Mouse (Mus musculus) stomach, postnatal 0 days (tissue): ENCODE measurements at regions not wholly inside any gene's neighbourhood (a gene's known extent, or its start where the extent isn't known, plus 50 kb on each side); places are given as distances from the start of the nearest gene placed in this dataset.

ENCODE experiments used
- ATAC-seq: fragments of 200-750 bp; cut with Nextera tagmentation; 2 replicates; pipeline ENCODE4 v1.8.0; 2017; ENCODE audit not compliant: low FRiP score, low TSS enrichment
- DNase-seq: peaks from one replicate; pipeline ENCODE4 v3.0.0-alpha.2; 2016; ENCODE audit warnings: low spot score
- H3K27ac ChIP-seq: fragments of 300-500 bp; sonication (generic); replicated peaks from 2 replicates; pipeline ENCODE4 v1.5.1; 2014; ENCODE audit warnings: mild to moderate bottlenecking, control low read depth
- H3K27me3 ChIP-seq: fragments of 300-500 bp; sonication (generic); 2 replicates; pipeline ENCODE4 v1.6.1; 2014; ENCODE audit warnings: low read length; ENCODE audit not compliant: control insufficient read depth, insufficient read depth
- H3K36me3 ChIP-seq: fragments of 300-500 bp; sonication (generic); 2 replicates; pipeline ENCODE4 v1.6.1; 2014; ENCODE audit warnings: low read length, mixed read lengths; ENCODE audit not compliant: control insufficient read depth, insufficient read depth
- H3K4me1 ChIP-seq: fragments of 300-500 bp; sonication (generic); replicated peaks from 2 replicates; pipeline ENCODE4 v1.6.1; 2014; ENCODE audit warnings: antibody characterized with exemption; ENCODE audit not compliant: control insufficient read depth, insufficient read depth
- H3K4me2 ChIP-seq: fragments of 300-500 bp; sonication (generic); replicated peaks from 2 replicates; pipeline ENCODE4 v1.6.1; 2014; ENCODE audit warnings: low read depth, mild to moderate bottlenecking, control low read depth, moderate library complexity
- H3K4me3 ChIP-seq: fragments of 300-500 bp; sonication (generic); 2 replicates; pipeline ENCODE4 v1.5.1; 2014; ENCODE audit warnings: low read depth, low read length, control low read depth
- H3K9ac ChIP-seq: fragments of 300-500 bp; sonication (generic); 2 replicates; pipeline ENCODE4 v1.6.1; 2014; ENCODE audit warnings: mild to moderate bottlenecking, low read length, control low read depth, mixed read lengths
- H3K9me3 ChIP-seq: fragments of 300-500 bp; sonication (generic); 2 replicates; pipeline ENCODE4 v1.6.1; 2016; ENCODE audit warnings: low read length; ENCODE audit not compliant: control insufficient read depth
- CTCF ChIP-seq: IDR thresholded peaks from 2 replicates; pipeline ENCODE4 v1.5.1; 2016; ENCODE audit warnings: antibody characterized with exemption, low read depth, mild to moderate bottlenecking, moderate library complexity
- EP300 ChIP-seq: optimal IDR thresholded peaks from 2 replicates; pipeline ENCODE3; 2016; ENCODE audit warnings: antibody characterized with exemption
- WGBS: fragments of 180-500 bp; shearing (Covaris S2); extraction: QIAGEN DNeasy Blood & Tissue Kit; methylation state at CpG from one replicate; pipeline ENCODE4 v1.1.7; 2014; 5-methylcytosine and 5-hydroxymethylcytosine counted together

DNA sequence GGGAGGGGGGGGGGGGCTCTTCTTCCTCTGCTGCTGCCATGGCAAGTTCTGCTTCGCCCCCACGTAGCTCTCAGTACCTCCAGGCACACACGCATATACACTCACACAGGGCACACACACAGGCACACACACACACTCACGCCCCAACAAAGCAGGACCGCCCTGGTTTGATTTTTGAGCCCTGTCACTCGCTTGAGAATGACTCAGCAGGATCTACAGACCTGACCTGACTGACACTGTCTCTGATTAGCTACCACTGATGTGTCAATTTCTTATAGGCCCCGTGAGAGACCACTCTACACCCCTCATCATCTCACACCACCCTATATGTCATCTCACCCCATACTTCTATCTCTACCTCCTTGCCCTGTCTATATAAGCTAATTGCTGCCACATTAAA is 173.5 kb upstream of the Ctnnb1 start:
- no peak for TF ChIP-seq EP300
- no peak for TF ChIP-seq CTCF
- 82% methylated on average over 7 of the region's 7 CpGs for WGBS

DNA sequence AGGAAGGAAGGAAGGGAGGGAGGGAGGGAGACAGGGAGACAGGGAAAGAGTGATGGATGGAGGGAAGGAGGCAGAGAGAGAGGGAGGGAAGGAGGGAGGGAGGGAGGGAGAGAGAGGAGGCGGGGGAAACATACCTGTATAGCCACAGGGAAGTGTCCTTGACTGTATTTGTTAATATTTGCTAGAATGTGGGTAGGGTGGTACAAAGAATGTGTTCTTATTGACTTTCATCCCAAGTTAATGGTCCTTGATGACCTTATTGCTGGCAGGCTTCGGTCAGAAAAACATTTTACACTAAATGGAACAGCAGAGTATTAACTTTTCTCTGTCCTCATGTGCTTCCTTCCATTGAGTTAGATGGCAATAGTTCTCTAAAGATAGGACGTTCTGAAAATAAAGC is 171.0 kb upstream of the Ctnnb1 start:
- no peaks in the 10 kb centered on the region for H3K27me3 ChIP-seq
- no peak for DNase-seq
- no peak overlapping the region for H3K27ac ChIP-seq
- no peak overlapping the region for H3K4me2 ChIP-seq
- no peak for TF ChIP-seq CTCF
- H3K36me3 ChIP-seq: no peaks in the 10 kb centered on the region
- no peaks in the 10 kb centered on the region for H3K9me3 ChIP-seq
- 62% methylated on average over 3 of the region's 3 CpGs for WGBS
- no peak overlapping the region for H3K4me3 ChIP-seq
- H3K4me1 ChIP-seq: 0 out of 2 replicates have a peak, but pooled peaks cover 2% of the 10 kb centered on the region
- no peak for ATAC-seq
- no peak overlapping the region for H3K9ac ChIP-seq

More for the DNA sequence above, 173.5 kb upstream of the Ctnnb1 start:
- ATAC-seq (no peak), DNase-seq (no peak)
- no peak overlapping the region for H3K4me2 ChIP-seq
- 0 out of 2 replicates have a peak, but pooled peaks cover 2% of the 10 kb centered on the region for H3K4me1 ChIP-seq
- H3K9me3 ChIP-seq: no peaks in the 10 kb centered on the region
- no peaks in the 10 kb centered on the region for H3K27me3 ChIP-seq
- no peak overlapping the region for H3K9ac ChIP-seq
- H3K27ac ChIP-seq: no peak overlapping the region
- no peaks in the 10 kb centered on the region for H3K36me3 ChIP-seq
- no peak overlapping the region for H3K4me3 ChIP-seq

GRCm38 (mm10) chr9:120758632-120759031 is 170.4 kb upstream of the Ctnnb1 start:
- no peak for DNase-seq
- no peaks in the 10 kb centered on the region for H3K27me3 ChIP-seq
- H3K9ac ChIP-seq: no peak overlapping the region
- H3K27ac ChIP-seq: no peak overlapping the region
- no peak for ATAC-seq
- no peak for TF ChIP-seq EP300
- TF ChIP-seq CTCF: no peak
- H3K4me3 ChIP-seq: no peak overlapping the region
- no peaks in the 10 kb centered on the region for H3K36me3 ChIP-seq
- H3K9me3 ChIP-seq: no peaks in the 10 kb centered on the region
- WGBS: 62% methylated on average over 1 of the region's 1 CpGs
- H3K4me1 ChIP-seq: 0 out of 2 replicates have a peak, but pooled peaks cover 2% of the 10 kb centered on the region
- no peak overlapping the region for H3K4me2 ChIP-seq

GRCm38 (mm10) chr9:120759771-120760170 is 169.2 kb upstream of the Ctnnb1 start:
- peak overlapping the region; percentile 63 for H3K27ac ChIP-seq
- no peak overlapping the region for H3K4me3 ChIP-seq
- no peaks in the 10 kb centered on the region for H3K9me3 ChIP-seq
- peaks cover 6% of the 10 kb centered on the region; the same call in 1 of the 2 replicates for H3K4me1 ChIP-seq
- DNase-seq: peak; percentile 47
- no peak overlapping the region for H3K4me2 ChIP-seq
- no peak overlapping the region for H3K9ac ChIP-seq
- TF ChIP-seq EP300 (no peak), CTCF (no peak)
- no peaks in the 10 kb centered on the region for H3K36me3 ChIP-seq
- ATAC-seq: peak; percentile 33
- WGBS: 50% methylated on average over 5 of the region's 5 CpGs
- H3K27me3 ChIP-seq: no peaks in the 10 kb centered on the region

DNA sequence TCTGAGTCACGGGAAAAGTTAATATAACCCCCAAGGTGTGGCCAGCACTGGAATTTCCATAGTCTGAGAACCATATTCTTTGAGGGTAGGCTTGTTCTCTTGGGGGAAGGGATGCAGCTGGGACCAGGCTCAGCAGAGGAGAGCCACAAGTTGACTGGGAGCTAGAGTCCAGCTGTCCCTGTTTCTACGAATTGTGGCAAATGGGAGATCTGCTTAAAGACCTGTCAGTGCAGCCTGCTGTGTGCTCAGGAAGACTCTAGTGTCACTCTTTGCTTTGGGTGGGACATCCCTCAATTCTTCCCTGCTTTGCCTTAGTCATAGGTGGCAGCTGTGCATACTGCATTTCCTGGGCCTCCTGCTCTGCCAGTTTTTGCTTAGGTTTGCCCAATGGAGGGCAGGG is 165.2 kb upstream of the Ctnnb1 start:
- Histone ChIP-seq H3K36me3 (no peaks in the 10 kb centered on the region), H3K9me3 (no peaks in the 10 kb centered on the region), H3K27ac (peak overlapping the region; percentile 65), H3K4me2 (no peak overlapping the region), H3K4me3 (no peak overlapping the region), H3K9ac (no peak overlapping the region), H3K4me1 (peaks cover 10% of the 10 kb centered on the region), H3K27me3 (no peaks in the 10 kb centered on the region)
- ATAC-seq (no peak), DNase-seq (no peak)
- TF ChIP-seq EP300 (no peak), CTCF (no peak)
- 48% methylated on average over 2 of the region's 2 CpGs for WGBS

- H3K36me3 ChIP-seq: no peaks in the 10 kb centered on the region
- TF ChIP-seq EP300 (no peak), CTCF (no peak)
- WGBS: 23% methylated on average over 9 of the region's 9 CpGs
- H3K9me3 ChIP-seq: no peaks in the 10 kb centered on the region
- no peak overlapping the region for H3K4me3 ChIP-seq
- no peak overlapping the region for H3K4me2 ChIP-seq
- no peak overlapping the region for H3K9ac ChIP-seq
- H3K4me1 ChIP-seq: peaks cover 10% of the 10 kb centered on the region
- peak overlapping the region; percentile 65; the same call in 1 of the 2 replicates for H3K27ac ChIP-seq
- DNase-seq: peak; percentile 66
- H3K27me3 ChIP-seq: no peaks in the 10 kb centered on the region
- ATAC-seq: peak; percentile 53
These were observed 164.4 kb upstream of the Ctnnb1 start for GRCm38 (mm10) chr9:120764663-120765062.
